Mouse (Mus musculus): ENCODE measurements around the gene Fasn. TPM values are rescaled to one million over a fixed set of nuclear protein-coding genes. Genes with fewer than 3 reads are reported as not detected.

Fasn gene
- total and polyA plus RNA-seq, 2 experiments from 2014 or later, result 75.6 to 364 TPM

DNA sequence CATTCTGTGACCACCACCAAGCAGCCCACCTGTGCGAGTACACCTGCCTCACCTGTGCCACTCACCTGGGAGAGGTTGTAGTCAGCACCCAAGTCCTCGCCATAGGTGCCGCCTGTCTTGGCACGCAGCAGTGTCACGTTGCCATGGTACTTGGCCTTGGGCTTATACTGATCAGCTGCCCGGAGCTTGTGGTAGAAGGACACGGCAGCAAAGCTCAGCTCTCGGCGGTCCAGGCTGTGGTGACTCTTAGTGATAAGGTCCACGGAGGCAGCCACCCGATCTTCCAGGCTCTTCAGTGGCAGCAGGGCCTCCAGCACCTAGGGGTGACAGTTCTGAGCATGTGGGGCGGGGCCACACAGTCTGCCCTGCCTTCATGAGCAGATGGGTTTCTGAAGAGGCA is 16.3 kb downstream of the Fasn start:
- Histone ChIP-seq H3K27me3 (ENCODE audit: insufficient read depth, low read length) (no peaks in the 10 kb centered on the region), H3K4me1 (ENCODE audit: insufficient read depth) (no peaks in the 10 kb centered on the region), H3K4me2 (ENCODE audit: low read depth) (no peak overlapping the region), H3K36me3 (ENCODE audit: insufficient read depth) (peaks cover 78% of the 10 kb centered on the region), H3K9ac (no peak overlapping the region), H3K9me3 (ENCODE audit: low read length) (no peaks in the 10 kb centered on the region), H3K4me3 (ENCODE audit: low read depth, low read length) (no peak overlapping the region), H3K27ac (ENCODE audit: low read depth, low read length) (no peak overlapping the region)
- ATAC-seq, result no peak
- WGBS, result 94% methylated on average over 12 of the region's 12 CpGs
- no peak for TF ChIP-seq CTCF (IDR thresholded peaks at IDR 0.05; ENCODE audit: low read depth)
- no peak for DNase-seq

- H3K36me3 ChIP-seq (ENCODE audit: insufficient read depth), result peaks cover 54% of the 10 kb centered on the region
- no peaks in the 10 kb centered on the region for H3K9me3 ChIP-seq (ENCODE audit: low read length)
- no peak overlapping the region for H3K4me3 ChIP-seq (ENCODE audit: low read depth, low read length)
- 87% methylated on average over 7 of the region's 7 CpGs for WGBS
- ATAC-seq (no peak), DNase-seq (no peak)
- no peaks in the 10 kb centered on the region for H3K4me1 ChIP-seq (ENCODE audit: insufficient read depth)
- H3K27me3 ChIP-seq (ENCODE audit: insufficient read depth, low read length), result no peaks in the 10 kb centered on the region
- H3K4me2 ChIP-seq (ENCODE audit: low read depth), result no peak overlapping the region
- no peak overlapping the region for H3K27ac ChIP-seq (ENCODE audit: low read depth, low read length)
- TF ChIP-seq CTCF (IDR thresholded peaks at IDR 0.05; ENCODE audit: low read depth), result no peak
- no peak overlapping the region for H3K9ac ChIP-seq
These were observed 18.7 kb downstream of the Fasn start for GRCm38 (mm10) chr11:120805375-120806298.

DNA sequence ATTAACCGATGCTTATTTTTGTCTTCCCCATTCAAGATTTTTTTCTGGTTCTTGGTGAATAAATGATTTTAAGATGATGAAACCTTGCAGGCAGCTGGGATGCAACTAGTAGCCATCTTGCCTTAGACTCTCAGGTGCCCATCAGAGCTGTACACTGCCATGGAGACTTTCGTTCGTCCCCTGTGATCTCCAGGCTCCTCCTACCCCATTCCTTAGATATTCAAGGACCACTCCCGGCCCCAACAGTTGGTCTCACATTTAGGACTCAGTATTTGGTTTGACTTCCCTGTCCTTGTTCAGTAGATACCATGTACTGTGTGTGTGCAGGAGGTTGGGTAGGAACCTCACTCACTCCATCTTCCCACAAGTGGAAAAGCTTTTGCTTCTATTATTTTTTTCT is 19.6 kb downstream of the Fasn start:
- DNase-seq (no peak), ATAC-seq (no peak)
- Histone ChIP-seq H3K9me3 (ENCODE audit: low read length) (no peaks in the 10 kb centered on the region), H3K9ac (no peak overlapping the region), H3K27me3 (ENCODE audit: insufficient read depth, low read length) (no peaks in the 10 kb centered on the region), H3K4me3 (ENCODE audit: low read depth, low read length) (no peak overlapping the region), H3K27ac (ENCODE audit: low read depth, low read length) (no peak overlapping the region), H3K4me2 (ENCODE audit: low read depth) (no peak overlapping the region), H3K36me3 (ENCODE audit: insufficient read depth) (peaks cover 45% of the 10 kb centered on the region), H3K4me1 (ENCODE audit: insufficient read depth) (no peaks in the 10 kb centered on the region)
- WGBS, result 72% methylated on average over 4 of the region's 4 CpGs
- no peak for TF ChIP-seq CTCF (IDR thresholded peaks at IDR 0.05; ENCODE audit: low read depth)

GRCm38 (mm10) chr11:120804274-120804673 is 20.1 kb downstream of the Fasn start:
- no peak overlapping the region for H3K27ac ChIP-seq (ENCODE audit: low read depth, low read length)
- no peak for TF ChIP-seq CTCF (IDR thresholded peaks at IDR 0.05; ENCODE audit: low read depth)
- no peak overlapping the region for H3K4me3 ChIP-seq (ENCODE audit: low read depth, low read length)
- no peaks in the 10 kb centered on the region for H3K9me3 ChIP-seq (ENCODE audit: low read length)
- H3K4me1 ChIP-seq (ENCODE audit: insufficient read depth), result no peaks in the 10 kb centered on the region
- ATAC-seq (no peak), DNase-seq (no peak)
- H3K27me3 ChIP-seq (ENCODE audit: insufficient read depth, low read length), result no peaks in the 10 kb centered on the region
- no peak overlapping the region for H3K4me2 ChIP-seq (ENCODE audit: low read depth)
- no peak overlapping the region for H3K9ac ChIP-seq
- peaks cover 40% of the 10 kb centered on the region for H3K36me3 ChIP-seq (ENCODE audit: insufficient read depth)
- WGBS, result 77% methylated on average over 7 of the region's 7 CpGs

DNA sequence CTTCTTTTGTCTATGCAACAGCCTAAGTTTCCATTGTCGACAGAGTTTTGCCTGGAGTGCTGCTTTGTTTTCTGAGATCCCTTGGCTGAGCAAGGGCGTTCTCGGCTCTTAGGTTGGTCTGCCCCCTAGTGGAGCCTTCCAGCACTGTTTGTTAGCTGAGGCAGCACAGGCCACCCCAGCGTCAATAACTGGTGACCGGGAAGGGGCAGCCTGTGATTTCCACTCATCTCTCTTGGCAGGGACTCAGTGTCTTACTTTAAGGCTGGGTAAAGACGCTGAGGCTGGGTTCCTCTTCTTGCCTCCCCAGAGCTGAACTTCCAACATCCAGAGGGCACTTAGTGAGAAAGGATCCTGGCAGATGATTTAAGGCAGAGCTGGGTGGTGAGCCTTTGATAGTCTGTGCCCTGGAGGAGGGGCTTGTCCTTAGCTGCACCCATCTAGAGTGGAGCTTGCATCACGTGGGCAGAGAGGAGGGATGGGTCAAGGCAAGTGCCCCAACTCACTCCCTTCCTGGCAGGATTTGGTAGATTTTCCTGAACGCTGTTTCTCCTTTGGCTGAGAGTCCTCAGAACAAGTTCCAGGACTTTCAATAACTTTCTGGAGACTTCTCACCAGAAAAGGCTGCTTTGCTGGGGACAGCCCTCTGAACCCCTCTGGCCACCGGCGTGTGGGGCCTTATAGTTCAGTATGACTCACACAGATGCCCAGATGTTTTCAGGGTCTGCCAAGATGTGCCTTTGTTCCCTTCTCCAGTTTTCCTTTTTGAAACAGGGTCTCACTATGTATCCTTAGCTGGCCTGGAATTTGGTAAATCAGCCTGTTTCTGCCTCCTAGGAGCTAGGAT is 24.1 kb downstream of the Fasn start:
- peaks cover 3% of the 10 kb centered on the region for H3K4me1 ChIP-seq (ENCODE audit: insufficient read depth)
- ATAC-seq (peak; percentile 68), DNase-seq (peak; percentile 88)
- WGBS, result 9% methylated on average over 10 of the region's 10 CpGs
- TF ChIP-seq CTCF (IDR thresholded peaks at IDR 0.05; ENCODE audit: low read depth), result peak; percentile 88
- H3K9ac ChIP-seq, result no peak overlapping the region
- no peak overlapping the region for H3K4me3 ChIP-seq (ENCODE audit: low read depth, low read length)
- no peaks in the 10 kb centered on the region for H3K27me3 ChIP-seq (ENCODE audit: insufficient read depth, low read length)
- H3K36me3 ChIP-seq (ENCODE audit: insufficient read depth), result peaks cover under 1% of the 10 kb centered on the region; the same call in 1 of the 2 replicates
- 0 out of 2 replicates have a peak overlapping the region, but pooled peaks have one; percentile 3 for H3K4me2 ChIP-seq (ENCODE audit: low read depth)
- no peaks in the 10 kb centered on the region for H3K9me3 ChIP-seq (ENCODE audit: low read length)
- H3K27ac ChIP-seq (ENCODE audit: low read depth, low read length), result peak overlapping the region; percentile 29; the same call in 1 of the 2 replicates

- peak overlapping the region; percentile 29; the same call in 1 of the 2 replicates for H3K27ac ChIP-seq (ENCODE audit: low read depth, low read length)
- ATAC-seq, result no peak
These were observed 24.9 kb downstream of the Fasn start for GRCm38 (mm10) chr11:120799316-120799890.

More at GRCm38 (mm10) chr11:120799316-120799890, 24.9 kb downstream of the Fasn start:
- Histone ChIP-seq H3K4me1 (ENCODE audit: insufficient read depth) (peaks cover 6% of the 10 kb centered on the region), H3K9me3 (ENCODE audit: low read length) (no peaks in the 10 kb centered on the region), H3K36me3 (ENCODE audit: insufficient read depth) (no peaks in the 10 kb centered on the region), H3K9ac (no peak overlapping the region), H3K27me3 (ENCODE audit: insufficient read depth, low read length) (no peaks in the 10 kb centered on the region), H3K4me3 (ENCODE audit: low read depth, low read length) (no peak overlapping the region), H3K4me2 (ENCODE audit: low read depth) (0 out of 2 replicates have a peak overlapping the region, but pooled peaks have one; percentile 3)
- TF ChIP-seq CTCF (IDR thresholded peaks at IDR 0.05; ENCODE audit: low read depth), result no peak
- WGBS, result 63% methylated on average over 6 of the region's 6 CpGs
- DNase-seq, result no peak

Data from forebrain, postnatal 0 days (tissue).